Mouse (Mus musculus) heart, adult 18-20 months (tissue): ENCODE data around the gene Tmem9. TPM values are rescaled to one million over a fixed set of nuclear protein-coding genes. Genes with fewer than 3 reads are reported as not detected.
A peak's percentile ranks its signal among the peaks of the same experiment; 100 is the strongest.

Experiments used
- DNase-seq, 2 experiments: peaks; one replicate each; pipeline ENCODE4 v3.0.0; 2021 to 2022; ENCODE audit warnings: mixed read lengths in 1 of 2
- long read RNA-seq, 2 experiments: library from polyadenylated mRNA; stranded (forward); transcript quantifications; one replicate each; pipeline ENCODE4 v2.0.0; 2021
- total RNA-seq, 2 experiments: library from RNA; stranded (reverse); gene quantifications; 2 replicates each; pipeline ENCODE4 v1.2.3; 2021

Tmem9 gene
- total RNA-seq = 10 to 100 TPM; 13.9 to 14.0 TPM
- long read RNA-seq, experiment 1, transcript Tmem9-201 (6 exons, 1,806 nt) = major isoform, 15 of 17 reads
- long read RNA-seq, experiment 1, partial matches to known transcripts = 1 of 17 reads
- long read RNA-seq, experiment 1, other reads (novel, unspliced or antisense) = 1 of 17 reads
- long read RNA-seq, experiment 2, transcript Tmem9-201 (6 exons, 1,806 nt) = major isoform, 9 of 13 reads
- long read RNA-seq, experiment 2, partial matches to known transcripts = 0 of 13 reads
- long read RNA-seq, experiment 2, other reads (novel, unspliced or antisense) = 3 of 13 reads

- DNase-seq = peak; percentile 86 to 87
Measured at GRCm38 (mm10) chr1:136007211-136008158, at the start of gene Tmem9. Gene Tmem9 (plus strand): TSS chr1:136008150.

GRCm38 (mm10) chr1:135958483-135958882, 49.5 kb upstream of the Tmem9 start:
- DNase-seq = peak in 1 of 2 experiments; percentile 41

- DNase-seq = no peak
Measured at GRCm38 (mm10) chr1:135963177-135963576, 44.8 kb upstream of the Tmem9 start.

GRCm38 (mm10) chr1:135964561-135964960, 43.4 kb upstream of the Tmem9 start:
- DNase-seq = no peak

DNA sequence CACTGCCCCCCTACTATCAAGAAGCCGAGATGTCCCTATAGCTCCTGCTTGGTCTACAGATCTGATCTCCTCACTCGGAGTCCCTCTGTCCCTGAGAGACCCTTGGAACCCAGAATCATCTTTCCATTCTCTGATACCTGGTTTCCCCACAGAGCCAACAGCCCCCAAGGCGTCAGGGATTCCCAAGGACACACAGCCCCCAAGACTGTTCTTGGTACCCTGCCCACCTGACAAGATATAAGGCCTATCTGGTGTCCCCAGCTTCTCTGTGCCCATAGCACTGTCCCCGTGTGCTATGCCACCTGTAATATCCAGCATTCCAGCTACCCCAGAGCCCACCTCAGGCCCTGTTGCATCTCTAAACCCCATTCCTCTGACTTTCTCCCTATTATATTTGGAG, 40.2 kb upstream of the Tmem9 start:
- DNase-seq = no peak

DNA sequence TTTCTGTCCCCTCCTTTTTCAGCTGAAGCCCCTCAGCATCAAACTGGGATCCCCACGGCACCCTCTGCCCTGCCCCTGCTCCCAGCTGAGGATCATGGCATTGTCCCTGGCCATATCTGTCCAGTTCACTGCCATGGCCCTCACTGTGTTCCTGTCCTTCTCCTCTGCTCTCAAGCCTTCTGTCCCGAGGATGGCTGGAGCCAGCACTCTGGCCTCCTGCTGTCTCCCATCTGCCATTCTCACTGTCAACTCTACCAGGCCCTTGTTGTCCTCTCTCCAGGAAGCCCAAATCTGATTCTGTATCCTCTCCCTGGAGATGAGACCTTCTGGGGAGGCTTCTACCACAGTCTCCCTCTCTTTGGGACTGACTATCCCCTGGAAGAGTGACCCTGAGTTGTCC, 37.5 kb upstream of the Tmem9 start:
- no peak for DNase-seq

DNA sequence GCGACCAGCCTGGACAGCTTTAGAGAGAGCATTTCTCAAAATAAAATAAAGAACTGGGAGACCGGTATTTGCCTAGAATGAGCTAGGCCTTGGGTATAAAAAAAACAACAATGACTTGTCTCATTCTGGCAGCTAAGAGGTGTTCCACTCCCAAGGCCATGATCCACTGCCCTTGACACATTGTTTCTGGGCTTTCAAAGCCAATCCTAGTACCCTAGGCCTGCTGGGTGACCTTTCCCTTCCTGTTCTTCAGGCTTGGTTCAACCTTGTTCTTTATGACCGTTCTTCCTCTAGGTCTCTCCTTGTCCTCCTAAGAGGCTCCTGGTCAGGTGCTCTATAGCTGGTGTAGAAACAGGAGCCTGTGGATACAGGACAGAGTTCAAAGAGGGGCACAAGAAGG, 35.4 kb upstream of the Tmem9 start:
- no peak for DNase-seq

- no peak for DNase-seq
Measured at GRCm38 (mm10) chr1:135984105-135984504, 23.8 kb upstream of the Tmem9 start.

DNA sequence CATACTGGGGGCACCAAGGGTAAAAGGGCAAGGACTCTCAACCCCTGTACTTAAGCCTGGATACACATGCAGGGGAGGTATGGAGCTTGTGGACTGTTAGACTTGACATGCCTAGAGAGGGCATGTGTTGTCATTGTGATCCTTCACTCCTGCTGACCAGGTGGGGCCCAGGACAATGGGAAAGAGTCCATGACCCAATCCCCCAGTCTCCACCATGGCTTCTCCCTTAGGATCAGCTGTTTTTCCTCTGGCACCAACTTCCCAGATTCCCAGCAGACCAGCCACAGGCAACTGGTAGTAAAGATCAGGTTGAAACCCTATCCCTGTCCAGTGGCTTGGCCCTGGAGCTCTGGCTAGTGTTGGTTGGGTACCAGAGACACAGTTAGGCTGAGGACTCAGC, 18.1 kb upstream of the Tmem9 start:
- no peak for DNase-seq

GRCm38 (mm10) chr1:135993470-135993869, 14.5 kb upstream of the Tmem9 start:
- no peak for DNase-seq

- no peak for DNase-seq
Measured at GRCm38 (mm10) chr1:135997537-135997936, 10.4 kb upstream of the Tmem9 start.

- DNase-seq = no peak
Measured at GRCm38 (mm10) chr1:135999720-136000287, 8.1 kb upstream of the Tmem9 start.

DNA sequence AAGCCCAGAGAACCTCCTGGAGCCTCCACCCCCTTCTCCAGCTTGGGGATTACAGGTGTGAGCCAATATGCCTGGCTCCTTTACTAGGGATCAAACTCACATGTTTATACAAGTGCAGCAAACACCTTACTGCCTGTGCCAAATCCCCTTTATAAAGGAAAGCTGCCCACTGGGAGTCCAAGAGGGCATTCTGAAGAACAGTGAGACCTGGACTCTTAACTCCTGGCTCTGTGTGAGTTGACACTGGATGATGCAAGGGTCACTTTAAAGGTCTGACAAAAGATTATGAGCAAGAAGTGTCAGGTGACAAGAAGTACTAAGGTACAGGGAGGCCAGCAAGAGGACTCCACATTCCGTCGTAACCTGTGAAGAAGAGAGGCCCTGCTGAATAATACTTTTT, 6.5 kb upstream of the Tmem9 start:
- no peak for DNase-seq

DNA sequence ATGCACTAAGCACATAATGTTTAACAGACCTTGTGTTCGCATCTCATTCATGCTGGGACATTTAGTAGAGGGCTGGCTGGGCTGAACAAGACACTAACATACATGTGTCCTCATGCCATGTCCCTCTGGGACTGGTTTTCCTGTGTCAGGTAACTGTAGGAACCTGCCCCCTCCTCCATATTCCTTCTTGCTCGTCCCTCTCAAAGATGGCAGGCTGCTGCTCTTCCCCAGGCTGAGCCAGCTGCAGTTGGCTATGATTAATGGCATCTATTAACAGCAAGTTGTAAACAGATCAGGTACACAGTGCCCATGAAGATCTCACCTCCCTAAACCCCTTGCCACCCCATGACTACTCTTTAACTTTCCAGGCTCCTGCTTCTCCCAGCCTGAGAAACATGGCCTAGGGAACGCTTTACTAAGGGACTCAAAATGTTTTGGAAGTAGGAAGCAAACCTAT, 1.6 kb upstream of the Tmem9 start, which contains the start of gene Igfn1:
TSS of gene Igfn1 (minus strand) at position 51 of the 457 bp plus-strand sequence.
- no peak for DNase-seq

DNA sequence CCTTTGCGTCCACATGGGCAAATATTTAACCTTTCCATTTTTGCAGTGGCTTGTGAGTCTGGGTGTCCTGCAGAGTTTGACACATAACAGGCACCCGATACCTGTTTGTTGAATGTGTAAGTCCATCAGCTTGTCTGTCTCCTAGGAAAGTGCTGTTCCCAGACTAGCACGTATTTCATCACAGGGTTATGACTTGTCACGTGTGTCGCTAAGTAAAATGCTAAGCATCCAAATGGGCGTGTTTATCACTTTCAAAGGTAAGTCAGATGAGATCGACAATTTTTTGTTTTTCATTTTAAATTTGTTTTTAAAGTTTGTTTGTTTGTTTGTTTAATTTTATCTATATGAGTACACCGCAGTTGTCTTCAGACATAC, 196 bp downstream of the Tmem9 start:
- no peak for DNase-seq

- DNase-seq = no peak
Measured at GRCm38 (mm10) chr1:136010247-136010646, 2.3 kb downstream of the Tmem9 start.

- no peak for DNase-seq
Measured at GRCm38 (mm10) chr1:136013513-136013912, 5.6 kb downstream of the Tmem9 start.

- no peak for DNase-seq
Measured at GRCm38 (mm10) chr1:136014796-136015502, 7.0 kb downstream of the Tmem9 start.

- DNase-seq = peak in 1 of 2 experiments; percentile 14
Measured at GRCm38 (mm10) chr1:136017307-136017706, 9.4 kb downstream of the Tmem9 start.

DNA sequence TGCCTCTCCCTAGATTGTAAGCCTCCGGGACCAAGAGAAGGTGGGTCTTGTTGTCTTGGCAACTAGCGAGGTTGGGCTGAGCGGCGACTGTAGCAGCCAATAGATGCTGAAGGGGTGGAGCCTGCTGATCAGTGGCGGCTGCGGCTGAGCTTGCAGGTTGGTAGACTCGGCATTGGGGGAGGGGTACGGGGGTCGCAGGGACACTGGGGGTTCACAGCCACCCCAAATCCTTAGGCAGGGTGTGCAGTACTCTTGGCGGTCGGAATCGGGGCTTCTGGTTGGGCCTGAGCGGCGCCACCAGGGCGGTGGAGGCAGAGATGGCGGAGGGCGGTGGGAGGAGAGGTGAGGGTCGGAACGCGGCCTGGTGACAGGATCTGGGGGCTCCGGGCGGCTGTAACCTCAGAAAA, 10.0 kb downstream of the Tmem9 start:
- peak; percentile 95 to 97 for DNase-seq

DNA sequence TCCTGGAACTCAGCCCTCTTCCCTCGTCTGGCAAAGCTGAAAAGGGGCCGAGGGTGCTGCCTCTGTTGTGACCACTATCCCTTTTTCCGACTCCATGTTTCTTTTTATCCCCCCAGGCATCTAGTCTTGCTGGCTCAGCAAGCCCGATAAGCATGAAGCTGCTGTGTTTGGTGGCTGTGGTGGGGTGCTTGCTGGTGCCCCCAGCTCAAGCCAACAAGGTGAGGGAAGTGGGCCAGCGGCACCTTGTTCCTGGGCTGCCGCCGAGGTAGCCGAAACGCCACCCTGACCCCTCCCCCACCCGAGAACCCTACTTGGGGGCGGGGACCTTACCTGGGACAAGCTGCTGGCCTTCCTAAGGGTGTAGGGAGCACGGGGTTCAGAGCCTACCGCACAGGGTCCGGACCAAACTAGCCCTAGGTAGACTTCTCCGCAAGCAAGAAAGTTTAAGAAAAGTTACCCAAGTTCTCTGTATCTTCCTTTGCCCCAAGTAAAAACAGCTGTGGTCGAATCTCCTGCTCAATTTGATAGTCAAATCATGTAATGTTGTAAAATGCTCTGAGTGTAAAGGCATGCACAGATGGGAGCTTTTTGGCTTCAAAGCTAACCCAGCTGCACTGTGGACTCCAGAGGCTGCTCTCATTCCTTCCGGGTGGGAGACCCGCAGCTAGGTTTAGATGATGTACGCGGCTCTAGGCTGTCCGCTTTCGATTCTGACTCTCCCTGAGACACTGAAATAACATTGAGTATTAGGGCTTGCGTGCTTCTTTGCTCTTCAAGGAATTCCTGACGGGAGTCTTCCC, 10.6 kb downstream of the Tmem9 start:
- DNase-seq = peak; percentile 11 to 20
